Comparison of ENCODE assay signal across 8 mouse cellular contexts in genomic region chr2:129066326-129066725, GRCm38 (mm10). TPM values are rescaled to one million over a fixed set of nuclear protein-coding genes. Genes with fewer than 3 reads are reported as not detected.
A peak's percentile ranks its signal among the peaks of the same experiment; 100 is the strongest.
DNase-seq lines count a peak whose midpoint lies in the region; ATAC-seq and TF ChIP-seq lines count a peak whose summit lies in the region.

No protein-coding gene starts in this region.

- H3K4me1 ChIP-seq in embryonic facial prominence, embryonic 12.5 days = peaks cover 12% of the 10 kb centered on the region
- H3K4me1 ChIP-seq in heart, adult 2 months (ENCODE audit: control insufficient read depth, insufficient read depth, low read length) = no peaks in the 10 kb centered on the region
- peaks cover 9% of the 10 kb centered on the region for H3K4me1 ChIP-seq in limb, embryonic 14.5 days (ENCODE audit: control insufficient read depth, insufficient read depth, low read length)
- peaks cover 15% of the 10 kb centered on the region for H3K4me1 ChIP-seq in midbrain, embryonic 14.5 days (ENCODE audit: control insufficient read depth, insufficient read depth, low read length)

- H3K79me2 ChIP-seq in C2C12 (ENCODE audit: control insufficient read depth, insufficient read depth) = peaks cover 50% of the 10 kb centered on the region
- 0 out of 2 replicates have a peak, but pooled peaks cover 2% of the 10 kb centered on the region for H3K79me2 ChIP-seq in heart, adult 2 months (replicated peaks; ENCODE audit: control insufficient read depth, insufficient read depth, low read length)

- TF ChIP-seq CTCF in C2C12 (IDR thresholded peaks at IDR 0.05; ENCODE audit: control insufficient read depth, insufficient read depth, insufficient read length) = no peak
- TF ChIP-seq CTCF in heart, adult 2 months (IDR thresholded peaks at IDR 0.05) = no peak

- WGBS in embryonic facial prominence, embryonic 12.5 days = under 1% methylated on average over 20 of the region's 20 CpGs
- 1% methylated on average over 20 of the region's 20 CpGs for WGBS in heart, adult 2 months
- under 1% methylated on average over 20 of the region's 20 CpGs for WGBS in limb, embryonic 14.5 days
- WGBS in midbrain, embryonic 14.5 days = under 1% methylated on average over 20 of the region's 20 CpGs

- H3K4me3 ChIP-seq in C2C12 (ENCODE audit: insufficient read depth, poor library complexity, severe bottlenecking) = peak overlapping the region; percentile 85
- peak overlapping the region; percentile 82 for H3K4me3 ChIP-seq in embryonic facial prominence, embryonic 12.5 days
- H3K4me3 ChIP-seq in heart, adult 2 months = peak overlapping the region; percentile 85
- peak overlapping the region; percentile 88 for H3K4me3 ChIP-seq in limb, embryonic 14.5 days (replicated peaks; ENCODE audit: low read length)
- H3K4me3 ChIP-seq in midbrain, embryonic 14.5 days (replicated peaks; ENCODE audit: low read depth, low read length) = peak overlapping the region; percentile 90

- TF ChIP-seq POLR2A in heart, adult 2 months (IDR thresholded peaks at IDR 0.05; ENCODE audit: insufficient read depth, low read depth, low read length) = no peak
- TF ChIP-seq POLR2A in limb, embryonic 14.5 days (IDR thresholded peaks at IDR 0.05; ENCODE audit: borderline replicate concordance, extremely low read depth, insufficient read depth, insufficient read length) = no peak

- peak; percentile 73 to 78 for DNase-seq in adrenal gland, postnatal 36 days
- peak; percentile 50 to 55 for DNase-seq in heart, adult 2 months
- peak; percentile 33 for DNase-seq in kidney, adult 11 months
- peak; percentile 62 for DNase-seq in limb, embryonic 14.5 days (ENCODE audit: low spot score)
- peak; percentile 75 for DNase-seq in midbrain, embryonic 14.5 days
- peak; percentile 36 for DNase-seq in splenic B cell, adult 2 months (ENCODE audit: low read depth, low spot score)

- no peak for TF ChIP-seq EP300 in heart, adult 2 months (IDR thresholded peaks at IDR 0.05; ENCODE audit: insufficient read depth, low read depth, low read length)

- no peaks in the 10 kb centered on the region for H3K27me3 ChIP-seq in C2C12 (ENCODE audit: control insufficient read depth, insufficient read depth, insufficient read length)
- no peaks in the 10 kb centered on the region for H3K27me3 ChIP-seq in embryonic facial prominence, embryonic 12.5 days
- H3K27me3 ChIP-seq in heart, adult 2 months (ENCODE audit: control insufficient read depth, insufficient read depth, low read length) = no peaks in the 10 kb centered on the region
- no peaks in the 10 kb centered on the region for H3K27me3 ChIP-seq in limb, embryonic 14.5 days (ENCODE audit: control insufficient read depth, insufficient read depth, low read length)
- no peaks in the 10 kb centered on the region for H3K27me3 ChIP-seq in midbrain, embryonic 14.5 days (ENCODE audit: control insufficient read depth, insufficient read depth, low read length)
- no peaks in the 10 kb centered on the region for H3K27me3 ChIP-seq in splenic B cell, adult 2 months (ENCODE audit: control insufficient read depth, insufficient read depth, low read length, poor library complexity, severe bottlenecking)

- peak overlapping the region; percentile 73 for H3K9ac ChIP-seq in embryonic facial prominence, embryonic 12.5 days
- H3K9ac ChIP-seq in heart, adult 2 months (ENCODE audit: low read depth, low read length) = peak overlapping the region; percentile 96
- H3K9ac ChIP-seq in limb, embryonic 14.5 days (ENCODE audit: low read depth, low read length, severe bottlenecking) = peak overlapping the region; percentile 74
- H3K9ac ChIP-seq in midbrain, embryonic 14.5 days (replicated peaks; ENCODE audit: low read length) = peak overlapping the region; percentile 84

- H3K27ac ChIP-seq in embryonic facial prominence, embryonic 12.5 days = peak overlapping the region; percentile 77
- peak overlapping the region; percentile 79 for H3K27ac ChIP-seq in heart, adult 2 months
- peak overlapping the region; percentile 67; the same call in 1 of the 2 replicates for H3K27ac ChIP-seq in limb, embryonic 14.5 days (replicated peaks; ENCODE audit: low read depth, low read length)
- H3K27ac ChIP-seq in midbrain, embryonic 14.5 days (replicated peaks; ENCODE audit: low read depth, low read length) = peak overlapping the region; percentile 81

- peak; percentile 61 for ATAC-seq in embryonic facial prominence, embryonic 12.5 days (ENCODE audit: insufficient number of reproducible peaks, insufficient read depth, low FRiP score, low TSS enrichment)
- peak; percentile 62 for ATAC-seq in limb, embryonic 14.5 days (ENCODE audit: low FRiP score, low read depth)
- ATAC-seq in midbrain, embryonic 14.5 days (ENCODE audit: low FRiP score, low TSS enrichment) = peak; percentile 69

- intact Hi-C loops in heart, adult 2 months (cut with DNase I) = loop anchor here (5.0 kb wide), 2 partner anchors 99 to 119 kb away; partner anchors contain the start of genes Gm10762 and Zc3h6

- H3K36me3 ChIP-seq in C2C12 (ENCODE audit: control insufficient read depth, insufficient read depth) = peaks cover 6% of the 10 kb centered on the region
- H3K36me3 ChIP-seq in embryonic facial prominence, embryonic 12.5 days = 0 out of 2 replicates have a peak, but pooled peaks cover 3% of the 10 kb centered on the region
- no peaks in the 10 kb centered on the region; the same call in 1 of the 2 replicates for H3K36me3 ChIP-seq in heart, adult 2 months (ENCODE audit: control insufficient read depth, insufficient read depth, low read length)
- peaks cover 12% of the 10 kb centered on the region; the same call in 1 of the 2 replicates for H3K36me3 ChIP-seq in limb, embryonic 14.5 days (ENCODE audit: control insufficient read depth, insufficient read depth, low read length)
- H3K36me3 ChIP-seq in midbrain, embryonic 14.5 days (ENCODE audit: control insufficient read depth, insufficient read depth, low read length) = peaks cover 5% of the 10 kb centered on the region; the same call in 1 of the 2 replicates
- no peaks in the 10 kb centered on the region for H3K36me3 ChIP-seq in splenic B cell, adult 2 months (ENCODE audit: control insufficient read depth, insufficient read depth, low read length, poor library complexity, severe bottlenecking)

- peaks cover 22% of the 10 kb centered on the region for H3K79me3 ChIP-seq in C2C12 (ENCODE audit: low read depth)

- H3K9me3 ChIP-seq in embryonic facial prominence, embryonic 12.5 days = no peaks in the 10 kb centered on the region
- H3K9me3 ChIP-seq in limb, embryonic 14.5 days (ENCODE audit: control insufficient read depth, low read length) = no peaks in the 10 kb centered on the region
- H3K9me3 ChIP-seq in midbrain, embryonic 14.5 days (ENCODE audit: control insufficient read depth, low read length) = no peaks in the 10 kb centered on the region

- H3ac ChIP-seq in C2C12 (ENCODE audit: control insufficient read depth, insufficient read length, low read depth) = peak overlapping the region; percentile 99

- peak overlapping the region; percentile 62 for H3K4me2 ChIP-seq in embryonic facial prominence, embryonic 12.5 days (replicated peaks)
- H3K4me2 ChIP-seq in limb, embryonic 14.5 days (replicated peaks; ENCODE audit: low read depth, low read length, severe bottlenecking) = peak overlapping the region; percentile 78
- H3K4me2 ChIP-seq in midbrain, embryonic 14.5 days (ENCODE audit: low read length) = peak overlapping the region; percentile 75

TF ChIP-seq in C2C12, 6 proteins besides CTCF, POLR2A, EP300 and RAD21:
- TF ChIP-seq CEBPB (IDR thresholded peaks at IDR 0.05; ENCODE audit: low read depth) (no peak), USF1 (IDR thresholded peaks at IDR 0.05; ENCODE audit: low read depth) (no peak), FOSL1 (IDR thresholded peaks at IDR 0.05; ENCODE audit: insufficient read depth, low read length, poor library complexity, severe bottlenecking) (no peak)

RNA-seq across cellular contexts. Expression of gene Ttl, which starts 0.6 kb away (rescaled TPM):
- polyA plus RNA-seq in C2C12 (2012; fragmentation: generic; extraction: Trizol) = 10.7 TPM
- total RNA-seq in adrenal gland, postnatal 36 days (2021) = 10 to 100 TPM; 10.7 to 12.1 TPM
- polyA plus RNA-seq in embryonic facial prominence, embryonic 12.5 days (2016; fragmentation: Nextera tagmentation; extraction: Ambion mirVana) = 19.3 and 20.9 TPM in 2 replicates
- 10 to 100 TPM; 19.0 to 19.1 TPM for total RNA-seq in heart, adult 2 months (2021)
- polyA plus RNA-seq in heart, adult 2 months (2012; rRNA removed) = 8.8 and 12.9 TPM in 2 replicates
- 15.8 and 16.9 TPM in 2 replicates for polyA plus RNA-seq in limb, embryonic 14.5 days (2012; rRNA removed)
- 20.2 and 20.4 TPM in 2 replicates for polyA plus RNA-seq in limb, embryonic 14.5 days (2014; fragmentation: Nextera tagmentation; extraction: Ambion mirVana)
- polyA plus RNA-seq in midbrain, embryonic 14.5 days (2014; fragmentation: Nextera tagmentation; extraction: Ambion mirVana) = 28.5 and 31.1 TPM in 2 replicates

RNA-seq across cellular contexts. Expression of gene Vinac1, which starts 18.4 kb away (rescaled TPM):
- polyA plus RNA-seq in C2C12 (2012; fragmentation: generic; extraction: Trizol) = not detected
- under 1 TPM; 0.07 to 0.10 TPM for total RNA-seq in adrenal gland, postnatal 36 days (2021)
- 0.08 and 0.13 TPM in 2 replicates for polyA plus RNA-seq in embryonic facial prominence, embryonic 12.5 days (2016; fragmentation: Nextera tagmentation; extraction: Ambion mirVana)
- not detected for total RNA-seq in heart, adult 2 months (2021)
- polyA plus RNA-seq in heart, adult 2 months (2012; rRNA removed) = 0.06 TPM in 1 of 2 replicates, not detected in the other
- polyA plus RNA-seq in limb, embryonic 14.5 days (2012; rRNA removed) = 0.22 and 0.23 TPM in 2 replicates
- 0.12 TPM in 1 of 2 replicates, not detected in the other for polyA plus RNA-seq in limb, embryonic 14.5 days (2014; fragmentation: Nextera tagmentation; extraction: Ambion mirVana)
- 1.1 and 1.2 TPM in 2 replicates for polyA plus RNA-seq in midbrain, embryonic 14.5 days (2014; fragmentation: Nextera tagmentation; extraction: Ambion mirVana)

RNA-seq across cellular contexts. Expression of gene Polr1b, which starts 34.5 kb away (rescaled TPM):
- 19.1 TPM for polyA plus RNA-seq in C2C12 (2012; fragmentation: generic; extraction: Trizol)
- 10 to 100 TPM; 14.4 to 19.8 TPM for total RNA-seq in adrenal gland, postnatal 36 days (2021)
- 33.2 and 33.6 TPM in 2 replicates for polyA plus RNA-seq in embryonic facial prominence, embryonic 12.5 days (2016; fragmentation: Nextera tagmentation; extraction: Ambion mirVana)
- 10 to 100 TPM; 10.6 to 10.7 TPM for total RNA-seq in heart, adult 2 months (2021)
- 10.2 and 14.2 TPM in 2 replicates for polyA plus RNA-seq in heart, adult 2 months (2012; rRNA removed)
- 38.8 and 48.9 TPM in 2 replicates for polyA plus RNA-seq in limb, embryonic 14.5 days (2012; rRNA removed)
- polyA plus RNA-seq in limb, embryonic 14.5 days (2014; fragmentation: Nextera tagmentation; extraction: Ambion mirVana) = 11.5 and 12.2 TPM in 2 replicates
- polyA plus RNA-seq in midbrain, embryonic 14.5 days (2014; fragmentation: Nextera tagmentation; extraction: Ambion mirVana) = 8.3 and 9.5 TPM in 2 replicates

Comparison
In these comparisons a context has a peak if more than half of its experiments do, and no peak if none do; other contexts are left out.
1. Peak in every context shown above with its lines: DNase-seq, ATAC-seq, H3K4me3 ChIP-seq and H3K27ac ChIP-seq.